Mouse (Mus musculus) thymus, adult 2 months (tissue): ENCODE data around the gene Ctrl.

Experiments used
- CTCF ChIP-seq: fragments of 200-500 bp; IDR thresholded peaks from 2 replicates; pipeline ENCODE4 v1.5.1; 2012; ENCODE audit warnings: mild to moderate bottlenecking, control low read depth, low read length, moderate library complexity, borderline replicate concordance; ENCODE audit not compliant: control insufficient read depth, poor library complexity, insufficient read depth; ENCODE audit errors: extremely low read depth
- POLR2A ChIP-seq: fragments of 200-500 bp; IDR thresholded peaks from 2 replicates; pipeline ENCODE4 v1.6.1; 2012; ENCODE audit warnings: mild to moderate bottlenecking, low read length, control low read depth, moderate library complexity; ENCODE audit not compliant: control insufficient read depth, poor library complexity, insufficient read depth; ENCODE audit errors: extremely low read depth

- TF ChIP-seq CTCF (no peak), POLR2A (no peak)
Observed at GRCm38 (mm10) chr8:105897801-105898480, 35.7 kb downstream of the Ctrl start.
